Mouse (Mus musculus) kidney, adult 10 weeks (tissue): ENCODE results near the gene Ttc30b. TPM values are rescaled to one million over a fixed set of nuclear protein-coding genes. Genes with fewer than 3 reads are reported as not detected.

Source experiments
- polyA plus RNA-seq: library from polyadenylated mRNA; stranded (reverse); fragments of 350-450 nt; fragmentation: Illumina TruSeq; extraction: RNeasy Lipid Tissue Mini Kit (QIAGEN cat#74804); gene quantifications from one replicate; pipeline ENCODE4 v1.2.3, GENCODE M21; 2014; ENCODE audit warnings: low read depth, low replicate concordance

Ttc30b gene
- polyA plus RNA-seq = 29.6 TPM

GRCm38 (mm10) chr2:75938117-75939063 is at the start of gene Ttc30b:
Gene Ttc30b, minus strand, starts transcription at chr2:75938585.

GRCm38 (mm10) chr2:75981440-75982081 is 43.2 kb upstream of the Ttc30b start, which contains the start of gene Ttc30a1:
Gene Ttc30a1, minus strand, starts transcription at chr2:75981967.

GRCm38 (mm10) chr2:75977752-75978368 is 39.5 kb upstream of the Ttc30b start, which contains the start of gene Ttc30a2:
Gene Ttc30a2, minus strand, starts transcription at chr2:75978170.

Other genes starting within 250 kb of the Ttc30b start
- 211 TPM for gene Nfe2l2, start 233.9 kb downstream of the Ttc30b start, polyA plus RNA-seq
- gene Agps, start 106.4 kb downstream of the Ttc30b start, polyA plus RNA-seq = 193 TPM
- 0.49 TPM for gene Ttc30a2, start 39.6 kb upstream of the Ttc30b start, polyA plus RNA-seq
- 10.5 TPM for gene Ttc30a1, start 43.4 kb upstream of the Ttc30b start, polyA plus RNA-seq